Mouse (Mus musculus) lung, postnatal 0 days (tissue): Measurements from ENCODE around the gene Ptpn23. TPM values are rescaled to one million over a fixed set of nuclear protein-coding genes. Genes with fewer than 3 reads are reported as not detected.

Experiments used
- ATAC-seq: fragments of 200-750 bp; cut with Nextera tagmentation; 2 replicates; pipeline ENCODE4 v1.8.0; 2017; ENCODE audit warnings: moderate library complexity
- DNase-seq: peaks from one replicate; pipeline ENCODE4 v3.0.0-alpha.2; 2016; ENCODE audit warnings: low spot score
- H3K27ac ChIP-seq: fragments of 300-500 bp; sonication (generic); 2 replicates; pipeline ENCODE4 v1.5.1; 2014; ENCODE audit warnings: antibody characterized with exemption, mild to moderate bottlenecking, low read length, mixed read lengths
- H3K27me3 ChIP-seq: fragments of 300-500 bp; sonication (generic); replicated peaks from 2 replicates; pipeline ENCODE4 v1.6.1; 2014; ENCODE audit warnings: low read length, mixed read lengths; ENCODE audit not compliant: insufficient read depth
- H3K36me3 ChIP-seq: fragments of 300-500 bp; sonication (generic); 2 replicates; pipeline ENCODE4 v1.6.1; 2014; ENCODE audit warnings: low read length, mixed read lengths; ENCODE audit not compliant: insufficient read depth
- H3K4me1 ChIP-seq: fragments of 300-500 bp; sonication (generic); 2 replicates; pipeline ENCODE4 v1.6.1; 2014; ENCODE audit warnings: antibody characterized with exemption, low read depth, low read length, mixed read lengths; ENCODE audit not compliant: insufficient read depth
- H3K4me2 ChIP-seq: fragments of 300-500 bp; sonication (generic); replicated peaks from 2 replicates; pipeline ENCODE4 v1.6.1; 2014; ENCODE audit warnings: low read depth, mild to moderate bottlenecking, low read length, moderate library complexity, mixed read lengths
- H3K4me3 ChIP-seq: fragments of 300-500 bp; sonication (generic); 2 replicates; pipeline ENCODE4 v1.5.1; 2014; ENCODE audit warnings: low read depth, low read length
- H3K9ac ChIP-seq: fragments of 300-500 bp; sonication (generic); replicated peaks from 2 replicates; pipeline ENCODE4 v1.6.1; 2014; ENCODE audit warnings: low read depth, mild to moderate bottlenecking
- H3K9me3 ChIP-seq: fragments of 300-500 bp; sonication (generic); 2 replicates; pipeline ENCODE4 v1.6.1; 2016; ENCODE audit warnings: low read length, mixed read lengths
- CTCF ChIP-seq: IDR thresholded peaks from 2 replicates; pipeline ENCODE4 v1.5.1; 2016; ENCODE audit warnings: antibody characterized with exemption, mild to moderate bottlenecking
- EP300 ChIP-seq: IDR thresholded peaks from 2 replicates; pipeline ENCODE4 v1.6.1; 2016; ENCODE audit warnings: antibody characterized with exemption, mild to moderate bottlenecking, control low read depth
- WGBS: fragments of 180-500 bp; shearing (Covaris S2); extraction: QIAGEN DNeasy Blood & Tissue Kit; methylation state at CpG from one replicate; pipeline ENCODE4 v1.1.7; 2014; 5-methylcytosine and 5-hydroxymethylcytosine counted together
- polyA plus RNA-seq: library from polyadenylated mRNA; unstranded; fragments of >200 nt; fragmentation: Nextera tagmentation; extraction: Ambion mirVana; gene quantifications from 2 replicates; pipeline ENCODE4 v1.2.1, GENCODE M21; 2015

Gene Ptpn23
- polyA plus RNA-seq, 1 experiment from 2014 or later = 8.8 TPM

- Histone ChIP-seq H3K36me3 (0 out of 2 replicates have a peak, but pooled peaks cover 8% of the 10 kb centered on the region), H3K27ac (no peak overlapping the region), H3K27me3 (no peaks in the 10 kb centered on the region), H3K9ac (no peak overlapping the region), H3K4me2 (no peak overlapping the region), H3K4me3 (no peak overlapping the region), H3K9me3 (no peaks in the 10 kb centered on the region), H3K4me1 (no peaks in the 10 kb centered on the region)
- DNase-seq (no peak), ATAC-seq (no peak)
- WGBS = 96% methylated on average over 3 of the region's 3 CpGs
- TF ChIP-seq CTCF (no peak), EP300 (no peak)
Measured at GRCm38 (mm10) chr9:110375668-110376067, 32.3 kb downstream of the Ptpn23 start.

- 0 out of 2 replicates have a peak, but pooled peaks cover 8% of the 10 kb centered on the region for H3K36me3 ChIP-seq
- DNase-seq = no peak
- H3K9me3 ChIP-seq = no peaks in the 10 kb centered on the region
- 94% methylated on average over 13 of the region's 13 CpGs for WGBS
- no peak overlapping the region for H3K4me3 ChIP-seq
- H3K9ac ChIP-seq = no peak overlapping the region
- ATAC-seq = no peak
- no peak overlapping the region for H3K27ac ChIP-seq
- H3K4me1 ChIP-seq = no peaks in the 10 kb centered on the region
- no peaks in the 10 kb centered on the region for H3K27me3 ChIP-seq
- H3K4me2 ChIP-seq = no peak overlapping the region
- TF ChIP-seq EP300 (no peak), CTCF (no peak)
Measured at GRCm38 (mm10) chr9:110373871-110374270, 34.1 kb downstream of the Ptpn23 start.

- no peak overlapping the region for H3K4me2 ChIP-seq
- H3K27ac ChIP-seq = no peak overlapping the region
- no peaks in the 10 kb centered on the region for H3K9me3 ChIP-seq
- H3K4me3 ChIP-seq = no peak overlapping the region
- no peak for DNase-seq
- ATAC-seq = no peak
- TF ChIP-seq EP300 = no peak
- no peak for TF ChIP-seq CTCF
- no peak overlapping the region for H3K9ac ChIP-seq
- H3K36me3 ChIP-seq = 0 out of 2 replicates have a peak, but pooled peaks cover 5% of the 10 kb centered on the region
- no peaks in the 10 kb centered on the region for H3K4me1 ChIP-seq
- 87% methylated on average over 3 of the region's 3 CpGs for WGBS
- H3K27me3 ChIP-seq = no peaks in the 10 kb centered on the region
Measured at GRCm38 (mm10) chr9:110369860-110370259, 38.2 kb downstream of the Ptpn23 start.

- no peaks in the 10 kb centered on the region for H3K4me1 ChIP-seq
- 50% methylated on average over 5 of the region's 5 CpGs for WGBS
- H3K27me3 ChIP-seq = no peaks in the 10 kb centered on the region
- H3K4me2 ChIP-seq = no peak overlapping the region
- no peak for TF ChIP-seq CTCF
- no peak for TF ChIP-seq EP300
- DNase-seq (peak; percentile 35), ATAC-seq (peak; percentile 46; the same call in 1 of the 2 replicates)
- H3K9ac ChIP-seq = no peak overlapping the region
- no peaks in the 10 kb centered on the region for H3K9me3 ChIP-seq
- H3K27ac ChIP-seq = no peak overlapping the region
- H3K36me3 ChIP-seq = no peaks in the 10 kb centered on the region
- no peak overlapping the region for H3K4me3 ChIP-seq
Measured at GRCm38 (mm10) chr9:110366746-110367145, 41.3 kb downstream of the Ptpn23 start.

- TF ChIP-seq CTCF = no peak
- no peak for TF ChIP-seq EP300
Measured at GRCm38 (mm10) chr9:110362337-110362736, 45.7 kb downstream of the Ptpn23 start.

GRCm38 (mm10) chr9:110361299-110361698, 46.7 kb downstream of the Ptpn23 start:
- ATAC-seq (no peak), DNase-seq (no peak)
- Histone ChIP-seq H3K36me3 (no peaks in the 10 kb centered on the region), H3K4me3 (no peak overlapping the region), H3K9me3 (no peaks in the 10 kb centered on the region), H3K4me2 (no peak overlapping the region), H3K27ac (no peak overlapping the region), H3K9ac (no peak overlapping the region), H3K27me3 (no peaks in the 10 kb centered on the region), H3K4me1 (no peaks in the 10 kb centered on the region)
- TF ChIP-seq EP300 (no peak), CTCF (no peak)
- 42% methylated on average over 12 of the region's 12 CpGs for WGBS

More at GRCm38 (mm10) chr9:110362337-110362736, 45.7 kb downstream of the Ptpn23 start:
- Histone ChIP-seq H3K9me3 (no peaks in the 10 kb centered on the region), H3K27ac (no peak overlapping the region), H3K36me3 (no peaks in the 10 kb centered on the region), H3K4me3 (no peak overlapping the region), H3K9ac (no peak overlapping the region), H3K4me2 (no peak overlapping the region), H3K4me1 (no peaks in the 10 kb centered on the region), H3K27me3 (no peaks in the 10 kb centered on the region)
- DNase-seq (peak; percentile 34), ATAC-seq (peak; percentile 84)
- WGBS = 72% methylated on average over 10 of the region's 10 CpGs

DNA sequence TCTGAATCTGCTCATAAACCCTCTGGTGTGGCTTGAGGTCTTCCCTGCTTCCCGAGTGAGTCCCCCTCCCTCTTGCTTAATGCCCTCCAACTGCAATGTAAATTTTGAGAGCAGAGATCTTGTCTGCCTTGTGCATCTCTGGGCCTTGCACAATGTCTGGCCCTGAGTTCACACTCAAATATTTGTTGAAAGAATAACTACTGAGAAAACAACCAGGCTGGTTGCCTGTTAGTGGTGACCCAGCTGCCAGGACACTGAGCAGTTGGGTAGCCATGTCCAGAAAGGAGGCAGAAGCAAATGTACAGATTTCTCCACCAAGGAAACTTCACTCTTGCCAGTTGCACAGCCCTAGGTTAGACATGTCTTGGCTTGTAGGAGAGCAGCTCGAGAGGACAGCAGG, 49.7 kb downstream of the Ptpn23 start:
- H3K36me3 ChIP-seq = no peaks in the 10 kb centered on the region
- WGBS = 75% methylated on average over 2 of the region's 2 CpGs
- no peaks in the 10 kb centered on the region for H3K27me3 ChIP-seq
- H3K9me3 ChIP-seq = no peaks in the 10 kb centered on the region
- H3K4me1 ChIP-seq = no peaks in the 10 kb centered on the region
- H3K4me3 ChIP-seq = no peak overlapping the region
- no peak overlapping the region for H3K27ac ChIP-seq
- TF ChIP-seq CTCF (no peak), EP300 (no peak)
- no peak overlapping the region for H3K9ac ChIP-seq
- ATAC-seq (0 out of 2 replicates have a peak, but pooled peaks have one; percentile 9), DNase-seq (peak; percentile 33)
- no peak overlapping the region for H3K4me2 ChIP-seq
